Mouse (Mus musculus): ENCODE data around the gene Adss. TPM values are rescaled to one million over a fixed set of nuclear protein-coding genes. Genes with fewer than 3 reads are reported as not detected.
"Not testable (repeated sequence)": the region's sequence is repeated elsewhere in the genome, so short reads cannot be mapped to it uniquely, and the experiment has no call there.

Adss gene
- polyA plus RNA-seq (2014; fragmentation: Nextera tagmentation; extraction: Ambion mirVana), result 56.0 and 57.5 TPM in 2 replicates

GRCm38 (mm10) chr1:177796193-177796939 is at the start of gene Adss:
TSS of gene Adss (minus strand) at chr1:177796511.
- WGBS, result under 1% methylated on average over 53 of the region's 64 CpGs
- Histone ChIP-seq H3K9ac (ENCODE audit: low read length) (peak within 1 kb of the TSS; percentile 86), H3K4me1 (replicated peaks; ENCODE audit: control insufficient read depth, insufficient read depth, low read length) (peaks cover 8% of the 10 kb centered on the region; the same call in 1 of the 2 replicates), H3K4me3 (ENCODE audit: low read depth, low read length) (peak within 1 kb of the TSS; percentile 84), H3K4me2 (ENCODE audit: low read depth, low read length, severe bottlenecking) (peak within 1 kb of the TSS; percentile 71), H3K9me3 (ENCODE audit: control insufficient read depth, low read length) (no peaks in the 10 kb centered on the region), H3K27me3 (ENCODE audit: control insufficient read depth, insufficient read depth, low read length) (no peaks in the 10 kb centered on the region), H3K27ac (ENCODE audit: low read depth, low read length) (peak within 1 kb of the TSS; percentile 78), H3K36me3 (ENCODE audit: control insufficient read depth, insufficient read depth, low read length) (no peaks in the 10 kb centered on the region)
- DNase-seq (ENCODE audit: low spot score), result peak; percentile 99
- peak; percentile 100 for ATAC-seq (replicated peaks; ENCODE audit: low FRiP score)

DNA sequence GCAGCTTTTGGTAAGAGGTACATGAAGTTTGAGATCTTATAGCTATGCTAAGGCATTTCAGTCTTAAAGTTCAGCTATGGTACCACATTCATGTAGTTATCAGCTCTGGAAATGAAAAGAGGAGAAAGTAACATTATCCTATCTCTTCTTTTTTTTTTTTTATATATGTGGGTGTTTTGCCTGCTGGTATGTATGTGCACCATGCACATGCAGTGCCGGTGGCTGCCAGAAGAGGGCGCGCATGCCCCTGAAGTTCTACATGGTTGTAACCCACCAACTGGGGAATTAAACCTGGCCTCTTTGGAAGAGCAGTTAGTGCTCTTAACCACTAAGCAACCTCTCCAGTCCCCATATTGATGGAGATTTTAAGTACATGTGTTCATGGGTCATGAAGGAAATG is 49.5 kb upstream of the Adss start:
- H3K9me3 ChIP-seq (ENCODE audit: control insufficient read depth, low read length); H3K9ac ChIP-seq (ENCODE audit: low read length); H3K27me3 ChIP-seq (ENCODE audit: control insufficient read depth, insufficient read depth, low read length); H3K4me1 ChIP-seq (replicated peaks; ENCODE audit: control insufficient read depth, insufficient read depth, low read length); H3K4me3 ChIP-seq (ENCODE audit: low read depth, low read length); H3K4me2 ChIP-seq (ENCODE audit: low read depth, low read length, severe bottlenecking); H3K36me3 ChIP-seq (ENCODE audit: control insufficient read depth, insufficient read depth, low read length); ATAC-seq (replicated peaks; ENCODE audit: low FRiP score); H3K27ac ChIP-seq (ENCODE audit: low read depth, low read length): not testable (repeated sequence)
- WGBS, result 48% methylated on average over 3 of the region's 3 CpGs
- DNase-seq (ENCODE audit: low spot score), result peak; percentile 58

DNA sequence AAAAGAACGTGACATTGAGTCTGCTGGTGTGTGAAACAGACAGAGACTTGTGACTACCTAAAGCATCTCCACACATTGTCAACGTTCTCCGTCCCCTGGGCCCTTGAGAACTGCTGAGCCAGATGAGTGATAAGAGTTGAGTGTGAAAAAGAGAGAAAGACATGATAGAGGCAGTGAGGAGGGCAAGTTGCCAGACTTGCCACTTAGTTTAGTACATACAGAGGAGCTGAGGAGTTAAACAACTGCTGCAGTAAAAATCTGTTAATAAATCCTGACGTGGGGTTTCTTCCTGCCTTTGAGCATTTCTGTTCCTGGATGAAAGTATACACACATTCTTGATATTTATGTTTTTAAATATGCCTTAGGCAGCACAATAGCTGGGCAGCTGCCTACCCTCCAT is 31.5 kb upstream of the Adss start:
- not testable (repeated sequence) for H3K27me3 ChIP-seq (ENCODE audit: control insufficient read depth, insufficient read depth, low read length); H3K4me3 ChIP-seq (ENCODE audit: low read depth, low read length); H3K9me3 ChIP-seq (ENCODE audit: control insufficient read depth, low read length); H3K4me1 ChIP-seq (replicated peaks; ENCODE audit: control insufficient read depth, insufficient read depth, low read length); H3K36me3 ChIP-seq (ENCODE audit: control insufficient read depth, insufficient read depth, low read length); H3K4me2 ChIP-seq (ENCODE audit: low read depth, low read length, severe bottlenecking); DNase-seq (ENCODE audit: low spot score); H3K27ac ChIP-seq (ENCODE audit: low read depth, low read length); ATAC-seq (replicated peaks; ENCODE audit: low FRiP score); H3K9ac ChIP-seq (ENCODE audit: low read length)
- 86% methylated on average over 4 of the region's 4 CpGs for WGBS

- H3K4me3 ChIP-seq (ENCODE audit: low read depth, low read length); H3K27me3 ChIP-seq (ENCODE audit: control insufficient read depth, insufficient read depth, low read length); H3K9ac ChIP-seq (ENCODE audit: low read length); H3K27ac ChIP-seq (ENCODE audit: low read depth, low read length); H3K4me1 ChIP-seq (replicated peaks; ENCODE audit: control insufficient read depth, insufficient read depth, low read length); H3K9me3 ChIP-seq (ENCODE audit: control insufficient read depth, low read length); H3K4me2 ChIP-seq (ENCODE audit: low read depth, low read length, severe bottlenecking); H3K36me3 ChIP-seq (ENCODE audit: control insufficient read depth, insufficient read depth, low read length); ATAC-seq (replicated peaks; ENCODE audit: low FRiP score): not testable (repeated sequence)
- peak; percentile 60 for DNase-seq (ENCODE audit: low spot score)
- 22% methylated on average over 1 of the region's 1 CpGs for WGBS
Observed at GRCm38 (mm10) chr1:177806772-177807171, 10.5 kb upstream of the Adss start.

DNA sequence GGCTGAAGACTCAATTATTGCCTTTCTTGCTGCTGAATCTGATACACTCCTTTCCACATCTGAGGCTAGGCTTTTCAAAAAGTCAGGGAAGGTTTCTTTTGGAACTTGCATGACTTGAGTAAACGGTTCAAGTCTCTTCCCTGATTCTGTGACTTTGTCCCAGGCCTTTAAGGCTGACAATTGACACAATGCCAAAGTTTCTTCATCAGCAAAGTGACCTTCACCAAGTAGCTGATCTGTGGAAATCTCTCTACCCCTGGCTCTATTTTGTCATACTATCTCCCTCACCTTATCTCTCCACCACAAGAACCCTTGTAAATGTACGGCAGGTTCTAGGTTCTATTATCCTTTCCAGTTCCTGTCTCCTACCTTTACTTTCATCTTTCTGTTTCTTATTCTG is 7.2 kb upstream of the Adss start:
- Histone ChIP-seq H3K9me3 (ENCODE audit: control insufficient read depth, low read length) (no peaks in the 10 kb centered on the region), H3K4me1 (replicated peaks; ENCODE audit: control insufficient read depth, insufficient read depth, low read length) (no peaks in the 10 kb centered on the region), H3K4me3 (ENCODE audit: low read depth, low read length) (no peak overlapping the region), H3K36me3 (ENCODE audit: control insufficient read depth, insufficient read depth, low read length) (no peaks in the 10 kb centered on the region), H3K9ac (ENCODE audit: low read length) (no peak overlapping the region), H3K27ac (ENCODE audit: low read depth, low read length) (no peak overlapping the region), H3K27me3 (ENCODE audit: control insufficient read depth, insufficient read depth, low read length) (no peaks in the 10 kb centered on the region), H3K4me2 (ENCODE audit: low read depth, low read length, severe bottlenecking) (no peak overlapping the region)
- no peak for ATAC-seq (replicated peaks; ENCODE audit: low FRiP score)
- no peak for DNase-seq (ENCODE audit: low spot score)
- 92% methylated on average over 2 of the region's 2 CpGs for WGBS

- H3K4me2 ChIP-seq (ENCODE audit: low read depth, low read length, severe bottlenecking), result no peak overlapping the region
- no peak overlapping the region for H3K4me3 ChIP-seq (ENCODE audit: low read depth, low read length)
- no peak overlapping the region for H3K9ac ChIP-seq (ENCODE audit: low read length)
- H3K36me3 ChIP-seq (ENCODE audit: control insufficient read depth, insufficient read depth, low read length), result no peaks in the 10 kb centered on the region
- no peaks in the 10 kb centered on the region for H3K27me3 ChIP-seq (ENCODE audit: control insufficient read depth, insufficient read depth, low read length)
- 75% methylated on average over 8 of the region's 8 CpGs for WGBS
- H3K27ac ChIP-seq (ENCODE audit: low read depth, low read length), result no peak overlapping the region
- no peak for DNase-seq (ENCODE audit: low spot score)
- peaks cover 8% of the 10 kb centered on the region; the same call in 1 of the 2 replicates for H3K4me1 ChIP-seq (replicated peaks; ENCODE audit: control insufficient read depth, insufficient read depth, low read length)
- ATAC-seq (replicated peaks; ENCODE audit: low FRiP score), result no peak
- no peaks in the 10 kb centered on the region for H3K9me3 ChIP-seq (ENCODE audit: control insufficient read depth, low read length)
Observed at GRCm38 (mm10) chr1:177797151-177797755, 942 bp upstream of the Adss start.

GRCm38 (mm10) chr1:177795421-177796192 is 704 bp downstream of the Adss start:
- under 1% methylated on average over 41 of the region's 41 CpGs for WGBS
- peak overlapping the region; percentile 86 for H3K9ac ChIP-seq (ENCODE audit: low read length)
- ATAC-seq (replicated peaks; ENCODE audit: low FRiP score) (peak; percentile 48), DNase-seq (ENCODE audit: low spot score) (peak; percentile 83)
- peak overlapping the region; percentile 78 for H3K27ac ChIP-seq (ENCODE audit: low read depth, low read length)
- peak overlapping the region; percentile 71 for H3K4me2 ChIP-seq (ENCODE audit: low read depth, low read length, severe bottlenecking)
- peak overlapping the region; percentile 84 for H3K4me3 ChIP-seq (ENCODE audit: low read depth, low read length)
- no peaks in the 10 kb centered on the region for H3K36me3 ChIP-seq (ENCODE audit: control insufficient read depth, insufficient read depth, low read length)
- no peaks in the 10 kb centered on the region for H3K27me3 ChIP-seq (ENCODE audit: control insufficient read depth, insufficient read depth, low read length)
- peaks cover 8% of the 10 kb centered on the region; the same call in 1 of the 2 replicates for H3K4me1 ChIP-seq (replicated peaks; ENCODE audit: control insufficient read depth, insufficient read depth, low read length)
- no peaks in the 10 kb centered on the region for H3K9me3 ChIP-seq (ENCODE audit: control insufficient read depth, low read length)

DNA sequence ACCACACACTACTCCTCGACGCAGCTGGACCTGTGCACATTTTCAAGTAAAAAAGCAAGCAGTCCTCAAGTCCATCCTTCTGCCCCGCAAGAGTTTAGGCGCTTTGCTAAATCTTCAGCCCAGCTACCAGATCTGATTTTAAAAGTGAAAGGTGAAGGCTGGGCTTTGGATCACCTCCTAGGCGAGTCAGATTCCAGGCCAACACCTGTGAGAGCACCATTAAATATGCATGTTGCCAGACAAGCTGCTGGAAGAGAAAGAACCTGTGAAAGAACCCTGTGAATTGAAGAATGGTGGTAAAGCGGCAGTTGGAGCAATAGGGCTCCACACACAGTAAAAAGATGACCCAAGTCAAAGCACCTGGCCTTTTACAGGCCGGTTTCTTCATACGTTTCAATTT is 1.4 kb downstream of the Adss start:
- DNase-seq (ENCODE audit: low spot score) (no peak), ATAC-seq (replicated peaks; ENCODE audit: low FRiP score) (no peak)
- no peak overlapping the region for H3K27ac ChIP-seq (ENCODE audit: low read depth, low read length)
- no peaks in the 10 kb centered on the region for H3K36me3 ChIP-seq (ENCODE audit: control insufficient read depth, insufficient read depth, low read length)
- no peaks in the 10 kb centered on the region for H3K27me3 ChIP-seq (ENCODE audit: control insufficient read depth, insufficient read depth, low read length)
- peaks cover 8% of the 10 kb centered on the region; the same call in 1 of the 2 replicates for H3K4me1 ChIP-seq (replicated peaks; ENCODE audit: control insufficient read depth, insufficient read depth, low read length)
- WGBS, result 7% methylated on average over 8 of the region's 8 CpGs
- no peaks in the 10 kb centered on the region; the same call in 1 of the 2 replicates for H3K9me3 ChIP-seq (ENCODE audit: control insufficient read depth, low read length)
- H3K4me2 ChIP-seq (ENCODE audit: low read depth, low read length, severe bottlenecking), result peak overlapping the region; percentile 71
- H3K4me3 ChIP-seq (ENCODE audit: low read depth, low read length), result peak overlapping the region; percentile 84
- H3K9ac ChIP-seq (ENCODE audit: low read length), result peak overlapping the region; percentile 86
